Comparison of ENCODE assay signal across 8 mouse cellular contexts in genomic region chr2:23068894-23069744, GRCm38 (mm10). TPM values are rescaled to one million over a fixed set of nuclear protein-coding genes. Genes with fewer than 3 reads are reported as not detected.
DNase-seq lines count a peak whose midpoint lies in the region; ATAC-seq lines count a peak whose summit lies in the region.

No protein-coding gene starts in this region.

- peak; percentile 96 for DNase-seq in T-cell, adult 2 months (ENCODE audit: low spot score)
- peak; percentile 92 to 95 for DNase-seq in cerebellum, postnatal 36 days
- DNase-seq in gastrocnemius, adult 18-20 months (ENCODE audit: low spot score), result peak; percentile 92
- peak; percentile 94 to 97 for DNase-seq in left cerebral cortex, adult 18-20 months (ENCODE audit: low spot score in 2 of 2)
- peak; percentile 96 for DNase-seq in right cerebral cortex, adult 18-20 months
- peak; percentile 79 for DNase-seq in urinary bladder, postnatal 10 days (ENCODE audit: low spot score)

- peak overlapping the region; percentile 76 for H3K4me3 ChIP-seq in hindbrain, embryonic 16.5 days (ENCODE audit: low read length)
- H3K4me3 ChIP-seq in macrophage (ENCODE audit: inconsistent target), result peak overlapping the region; percentile 85

- under 1% methylated on average over 43 of the region's 50 CpGs for WGBS in hindbrain, embryonic 16.5 days
- WGBS in macrophage (ENCODE audit: missing documents), result under 1% methylated on average over 45 of the region's 50 CpGs

- H3K4me1 ChIP-seq in hindbrain, embryonic 16.5 days (ENCODE audit: control insufficient read depth, insufficient read depth, low read depth, low read length), result peaks cover 5% of the 10 kb centered on the region

- no peaks in the 10 kb centered on the region for H3K9me3 ChIP-seq in hindbrain, embryonic 16.5 days (ENCODE audit: control insufficient read depth, low read length)

- no peaks in the 10 kb centered on the region for H3K36me3 ChIP-seq in hindbrain, embryonic 16.5 days (ENCODE audit: control insufficient read depth, insufficient read depth, low read length)
- H3K36me3 ChIP-seq in macrophage (ENCODE audit: inconsistent target), result no peaks in the 10 kb centered on the region

- peak; percentile 92 for ATAC-seq in hindbrain, embryonic 16.5 days

- no peaks in the 10 kb centered on the region for H3K27me3 ChIP-seq in hindbrain, embryonic 16.5 days (replicated peaks; ENCODE audit: control insufficient read depth, insufficient read depth, low read length)

- H3K9ac ChIP-seq in hindbrain, embryonic 16.5 days (ENCODE audit: low read depth, low read length), result peak overlapping the region; percentile 95

- peak overlapping the region; percentile 99 for H3K4me2 ChIP-seq in hindbrain, embryonic 16.5 days (ENCODE audit: low read length)

- H3K79me2 ChIP-seq in macrophage (ENCODE audit: inconsistent target), result peaks cover 46% of the 10 kb centered on the region

- peak overlapping the region; percentile 96 for H3K27ac ChIP-seq in hindbrain, embryonic 16.5 days (ENCODE audit: low read depth, low read length)
- peak overlapping the region; percentile 86 for H3K27ac ChIP-seq in macrophage

RNA-seq across cellular contexts. Expression of gene Acbd5, which starts 1.2 kb away (rescaled TPM):
- total RNA-seq in gastrocnemius, adult 18-20 months (2021), result 10 to 100 TPM; 26.8 to 27.8 TPM
- 68.2 and 79.7 TPM in 2 replicates for polyA plus RNA-seq in hindbrain, embryonic 16.5 days (2015; fragmentation: Nextera tagmentation; extraction: Ambion mirVana)
- total RNA-seq in left cerebral cortex, adult 18-20 months (2021), result 10 to 100 TPM; 74.9 to 80.3 TPM
- 100 to 1,000 TPM in 4 of 26 experiments, 10 to 100 TPM in 22; 15.5 to 125 (median 53.1) TPM for total RNA-seq in macrophage (2018; cell fraction: chromatin; rRNA removed)
- 10 to 100 TPM; 22.4 to 70.2 (median 40.5) TPM for total RNA-seq in macrophage (2018; cell fraction: cytosol; rRNA removed)
- 100 to 1,000 TPM in 1 of 26 experiments, 10 to 100 TPM in 25; 24.2 to 106 (median 38.9) TPM for total RNA-seq in macrophage (2018; cell fraction: nucleus; rRNA removed)
- polyA plus RNA-seq in macrophage (2018), result 36.8 to 57.0 TPM (median 42.8 TPM) in 3 replicates

RNA-seq across cellular contexts. Expression of gene Abi1, which starts 29.1 kb away (rescaled TPM):
- total RNA-seq in gastrocnemius, adult 18-20 months (2021), result 10 to 100 TPM; 17.4 to 22.4 TPM
- 63.1 and 64.8 TPM in 2 replicates for polyA plus RNA-seq in hindbrain, embryonic 16.5 days (2015; fragmentation: Nextera tagmentation; extraction: Ambion mirVana)
- total RNA-seq in left cerebral cortex, adult 18-20 months (2021), result 100 to 1,000 TPM; 142 to 146 TPM
- total RNA-seq in macrophage (2018; cell fraction: chromatin; rRNA removed), result 100 to 1,000 TPM; 117 to 683 (median 226) TPM
- total RNA-seq in macrophage (2018; cell fraction: cytosol; rRNA removed), result 100 to 1,000 TPM; 113 to 270 (median 156) TPM
- total RNA-seq in macrophage (2018; cell fraction: nucleus; rRNA removed), result 100 to 1,000 TPM; 146 to 571 (median 198) TPM
- polyA plus RNA-seq in macrophage (2018), result 113 to 184 TPM (median 141 TPM) in 3 replicates

Comparison
In these comparisons a context has a peak if more than half of its experiments do, and no peak if none do; other contexts are left out.
1. Peak in every context shown above with its lines: DNase-seq, ATAC-seq, H3K4me3 ChIP-seq and H3K27ac ChIP-seq.
2. RNA of gene Abi1, which starts 29.1 kb away (total RNA-seq): 142 to 146 TPM in left cerebral cortex, adult 18-20 months; 17.4 to 22.4 TPM in gastrocnemius, adult 18-20 months; every median in the first group is over 4 times any median in the second.